Mouse (Mus musculus): ENCODE data around the gene Tm6sf1.
A peak's percentile ranks its signal among the peaks of the same experiment; 100 is the strongest.
"Not testable (repeated sequence)": the region's sequence is repeated elsewhere in the genome, so short reads cannot be mapped to it uniquely, and the experiment has no call there.

Tm6sf1 gene

GRCm38 (mm10) chr7:81858968-81859721 lies at the start of gene Tm6sf1:
Gene Tm6sf1, plus strand, starts transcription at chr7:81859001.
- no peak for DNase-seq

GRCm38 (mm10) chr7:81824906-81825305 lies 33.9 kb upstream of the Tm6sf1 start:
- no peak for DNase-seq

GRCm38 (mm10) chr7:81825381-81825780 lies 33.4 kb upstream of the Tm6sf1 start:
- no peak for DNase-seq

GRCm38 (mm10) chr7:81827806-81828667 lies 30.8 kb upstream of the Tm6sf1 start:
- no peak for DNase-seq

GRCm38 (mm10) chr7:81828681-81829378 lies 30.0 kb upstream of the Tm6sf1 start:
- peak; percentile 34 to 49 for DNase-seq

- peak in 1 of 2 experiments; percentile 62 for DNase-seq
Observed at GRCm38 (mm10) chr7:81829379-81829894, 29.4 kb upstream of the Tm6sf1 start, which contains the start of gene Btbd1. Gene Btbd1, minus strand, starts transcription at chr7:81829431.

- no peak for DNase-seq
Observed at GRCm38 (mm10) chr7:81834847-81835246, 24.0 kb upstream of the Tm6sf1 start.

- no peak for DNase-seq
Observed at GRCm38 (mm10) chr7:81835430-81835829, 23.4 kb upstream of the Tm6sf1 start.

GRCm38 (mm10) chr7:81837771-81838170 lies 21.0 kb upstream of the Tm6sf1 start:
- DNase-seq, result not testable (repeated sequence)

- no peak for DNase-seq
Observed at GRCm38 (mm10) chr7:81839746-81840145, 19.1 kb upstream of the Tm6sf1 start.

GRCm38 (mm10) chr7:81840661-81841181 lies 18.1 kb upstream of the Tm6sf1 start:
- DNase-seq, result no peak

GRCm38 (mm10) chr7:81841439-81841838 lies 17.4 kb upstream of the Tm6sf1 start:
- DNase-seq, result no peak

- DNase-seq, result no peak
Observed at GRCm38 (mm10) chr7:81842141-81842540, 16.7 kb upstream of the Tm6sf1 start.

- DNase-seq, result no peak
Observed at GRCm38 (mm10) chr7:81842998-81843397, 15.8 kb upstream of the Tm6sf1 start.

- no peak for DNase-seq
Observed at GRCm38 (mm10) chr7:81843903-81844302, 14.9 kb upstream of the Tm6sf1 start.

- DNase-seq, result no peak
Observed at GRCm38 (mm10) chr7:81844801-81845200, 14.0 kb upstream of the Tm6sf1 start.

- DNase-seq, result no peak
Observed at GRCm38 (mm10) chr7:81845313-81845712, 13.5 kb upstream of the Tm6sf1 start.

- no peak for DNase-seq
Observed at GRCm38 (mm10) chr7:81846008-81846407, 12.8 kb upstream of the Tm6sf1 start.

- no peak for DNase-seq
Observed at GRCm38 (mm10) chr7:81847010-81847409, 11.8 kb upstream of the Tm6sf1 start.

GRCm38 (mm10) chr7:81847777-81848176 lies 11.0 kb upstream of the Tm6sf1 start:
- DNase-seq, result peak in 1 of 2 experiments; percentile 31

GRCm38 (mm10) chr7:81849214-81849613 lies 9.6 kb upstream of the Tm6sf1 start:
- DNase-seq, result no peak

- no peak for DNase-seq
Observed at GRCm38 (mm10) chr7:81849633-81850032, 9.2 kb upstream of the Tm6sf1 start.

- DNase-seq, result no peak
Observed at GRCm38 (mm10) chr7:81850171-81850570, 8.6 kb upstream of the Tm6sf1 start.
